Mouse (Mus musculus): Measurements from ENCODE around the gene Ddx19a.

GRCm38 (mm10) chr8:111042546-111042945, 44.9 kb upstream of the Ddx19a start:
- TF ChIP-seq CTCF (conservative IDR thresholded peaks at IDR 0.05 in 1 of 2, IDR thresholded peaks at IDR 0.05 in 1 of 2; ENCODE audit: low read depth in 2 of 2, low read length in 2 of 2) (no peak), POLR2A (IDR thresholded peaks at IDR 0.05; ENCODE audit: low read depth, low read length) (no peak), RCOR1 (conservative IDR thresholded peaks at IDR 0.05; ENCODE audit: low read depth, low read length) (no peak), TCF12 (IDR thresholded peaks at IDR 0.05; ENCODE audit: low read depth, low read length) (no peak), MAZ (IDR thresholded peaks at IDR 0.05; ENCODE audit: low read depth, low read length) (no peak), E2F4 (IDR thresholded peaks at IDR 0.05; ENCODE audit: insufficient replicate concordance, low read depth, low read length) (no peak), TBP (conservative IDR thresholded peaks at IDR 0.05; ENCODE audit: low read depth, low read length) (no peak), MAX (IDR thresholded peaks at IDR 0.05; ENCODE audit: low read length) (no peak), MAFK (IDR thresholded peaks at IDR 0.05; ENCODE audit: insufficient replicate concordance, low read length) (no peak)

All from CH12.LX (cell line).